Mouse (Mus musculus) adrenal gland, adult 8-10 months (tissue): ENCODE measurements around the gene Psat1. TPM values are rescaled to one million over a fixed set of nuclear protein-coding genes. Genes with fewer than 3 reads are reported as not detected.

Experiments
- DNase-seq: peaks from one replicate; pipeline ENCODE4 v3.0.0; 2022
- total RNA-seq, 4 experiments: library from RNA; stranded (reverse); gene quantifications; 2 replicates each; pipeline ENCODE4 v1.2.4; 2022

Gene Psat1
- total RNA-seq, 4 experiments from 2014 or later = 38.3 to 144 (median 66.5) TPM

GRCm38 (mm10) chr19:15924181-15924865 is 22.8 kb downstream of the Psat1 start:
- DNase-seq = peak; percentile 37

- DNase-seq = no peak
Observed at GRCm38 (mm10) chr19:15923426-15923825, 23.7 kb downstream of the Psat1 start.

- no peak for DNase-seq
Observed at GRCm38 (mm10) chr19:15919336-15919735, 27.8 kb downstream of the Psat1 start.

- DNase-seq = no peak
Observed at GRCm38 (mm10) chr19:15918111-15918510, 29.0 kb downstream of the Psat1 start.

- DNase-seq = no peak
Observed at GRCm38 (mm10) chr19:15913249-15913997, 33.7 kb downstream of the Psat1 start.

- DNase-seq = no peak
Observed at GRCm38 (mm10) chr19:15911441-15911840, 35.7 kb downstream of the Psat1 start.

GRCm38 (mm10) chr19:15910987-15911386 is 36.1 kb downstream of the Psat1 start:
- no peak for DNase-seq

GRCm38 (mm10) chr19:15910488-15910887 is 36.6 kb downstream of the Psat1 start:
- no peak for DNase-seq

GRCm38 (mm10) chr19:15908016-15908415 is 39.1 kb downstream of the Psat1 start:
- no peak for DNase-seq

GRCm38 (mm10) chr19:15904734-15905133 is 42.4 kb downstream of the Psat1 start:
- no peak for DNase-seq

GRCm38 (mm10) chr19:15903508-15904480 is 43.3 kb downstream of the Psat1 start:
- DNase-seq = no peak

GRCm38 (mm10) chr19:15895681-15896080 is 51.5 kb downstream of the Psat1 start:
- no peak for DNase-seq

GRCm38 (mm10) chr19:15892146-15892545 is 55.0 kb downstream of the Psat1 start:
- DNase-seq = no peak

GRCm38 (mm10) chr19:15888466-15888865 is 58.7 kb downstream of the Psat1 start:
- DNase-seq = no peak

GRCm38 (mm10) chr19:15882705-15883426 is 64.3 kb downstream of the Psat1 start:
- DNase-seq = no peak

- no peak for DNase-seq
Observed at GRCm38 (mm10) chr19:15880731-15881130, 66.4 kb downstream of the Psat1 start.

- DNase-seq = no peak
Observed at GRCm38 (mm10) chr19:15879271-15879670, 67.9 kb downstream of the Psat1 start.

GRCm38 (mm10) chr19:15868865-15869698 is 78.1 kb downstream of the Psat1 start:
- no peak for DNase-seq

- DNase-seq = peak; percentile 7
Observed at GRCm38 (mm10) chr19:15866851-15867250, 80.3 kb downstream of the Psat1 start.

GRCm38 (mm10) chr19:15866126-15866525 is 81.0 kb downstream of the Psat1 start:
- no peak for DNase-seq

GRCm38 (mm10) chr19:15865431-15865830 is 81.7 kb downstream of the Psat1 start:
- no peak for DNase-seq
